Mouse (Mus musculus): ENCODE measurements at regions not wholly inside any gene's neighbourhood (a gene's known extent, or its start where the extent isn't known, plus 50 kb on each side); places are given as distances from the start of the nearest gene placed in this dataset.

- peaks cover 15% of the 10 kb centered on the region for H3K4me1 ChIP-seq (ENCODE audit: control insufficient read depth, insufficient read depth, low read length)
- 38% methylated on average over 5 of the region's 5 CpGs for WGBS
- H3K4me3 ChIP-seq (replicated peaks; ENCODE audit: extremely low read depth, low read depth, low read length): no peak overlapping the region
- no peak for TF ChIP-seq POLR2A (IDR thresholded peaks at IDR 0.05; ENCODE audit: borderline replicate concordance, extremely low read depth, low read depth, low read length)
- TF ChIP-seq CTCF (IDR thresholded peaks at IDR 0.05; ENCODE audit: insufficient read depth, low read length): no peak
- no peak for DNase-seq
These were observed 58.6 kb upstream of the Abca1 start for GRCm38 (mm10) chr4:53218291-53218640.

- Histone ChIP-seq H3K4me1 (ENCODE audit: control insufficient read depth, insufficient read depth, low read length) (peaks cover 15% of the 10 kb centered on the region), H3K4me3 (replicated peaks; ENCODE audit: extremely low read depth, low read depth, low read length) (peak overlapping the region; percentile 47)
- TF ChIP-seq CTCF (IDR thresholded peaks at IDR 0.05; ENCODE audit: insufficient read depth, low read length): no peak
- 0 out of 2 replicates have a peak, but pooled peaks have one; percentile 8 for TF ChIP-seq POLR2A (IDR thresholded peaks at IDR 0.05; ENCODE audit: borderline replicate concordance, extremely low read depth, low read depth, low read length)
- under 1% methylated on average over 38 of the region's 38 CpGs for WGBS
- peak; percentile 75 for DNase-seq
These were observed 58.1 kb upstream of the Abca1 start for GRCm38 (mm10) chr4:53217608-53218290.

GRCm38 (mm10) chr4:53212541-53212940 lies 52.8 kb upstream of the Abca1 start:
- DNase-seq: no peak
- 69% methylated on average over 4 of the region's 4 CpGs for WGBS
- TF ChIP-seq CTCF (IDR thresholded peaks at IDR 0.05; ENCODE audit: insufficient read depth, low read length) (no peak), POLR2A (IDR thresholded peaks at IDR 0.05; ENCODE audit: borderline replicate concordance, extremely low read depth, low read depth, low read length) (no peak)
- Histone ChIP-seq H3K4me3 (replicated peaks; ENCODE audit: extremely low read depth, low read depth, low read length) (no peak overlapping the region), H3K4me1 (ENCODE audit: control insufficient read depth, insufficient read depth, low read length) (no peaks in the 10 kb centered on the region)

GRCm38 (mm10) chr4:53210685-53211084 lies 51.0 kb upstream of the Abca1 start:
- DNase-seq: no peak
- H3K4me3 ChIP-seq (replicated peaks; ENCODE audit: extremely low read depth, low read depth, low read length): no peak overlapping the region
- H3K4me1 ChIP-seq (ENCODE audit: control insufficient read depth, insufficient read depth, low read length): no peaks in the 10 kb centered on the region
- WGBS: 77% methylated on average over 3 of the region's 3 CpGs
- TF ChIP-seq POLR2A (IDR thresholded peaks at IDR 0.05; ENCODE audit: borderline replicate concordance, extremely low read depth, low read depth, low read length): no peak
- TF ChIP-seq CTCF (IDR thresholded peaks at IDR 0.05; ENCODE audit: insufficient read depth, low read length): no peak
